Mouse (Mus musculus) lung, postnatal 14 days (tissue): ENCODE measurements at regions not wholly inside any gene's neighbourhood (a gene's known extent, or its start where the extent isn't known, plus 50 kb on each side); places are given as distances from the start of the nearest gene placed in this dataset.

Experiments
- DNase-seq: peaks from one replicate; pipeline ENCODE4 v3.0.0; 2021

GRCm38 (mm10) chr4:110125067-110125784 lies 147.4 kb downstream of the Dmrta2 start:
- no peak for DNase-seq

DNA sequence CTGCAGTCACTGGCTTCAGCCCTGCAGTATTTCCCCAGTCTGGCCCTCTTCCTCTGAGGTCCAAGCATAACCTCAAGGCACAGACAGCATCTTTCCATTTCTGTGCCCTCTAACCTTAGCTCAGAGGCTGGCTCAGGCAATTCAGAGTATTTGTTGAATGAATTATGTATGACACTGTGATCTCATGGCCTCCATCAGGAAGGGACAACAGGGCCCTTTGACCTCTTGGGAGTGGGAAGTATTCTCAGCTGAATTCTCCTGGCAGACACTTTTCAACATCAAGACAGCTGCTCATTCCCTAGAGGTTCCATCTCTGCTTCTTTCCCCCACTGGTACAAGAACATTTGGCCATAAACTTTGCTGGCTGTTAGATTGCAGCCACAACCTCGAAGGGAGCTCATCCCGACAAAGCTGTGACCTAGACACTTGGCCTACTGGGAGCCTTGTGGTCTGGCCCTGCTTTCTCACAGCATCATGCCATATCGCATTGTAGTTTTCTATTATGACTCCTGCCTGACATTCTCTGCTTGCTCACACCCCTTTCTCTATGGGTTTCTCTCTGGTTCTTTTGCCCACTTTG lies 150.2 kb downstream of the Dmrta2 start:
- no peak for DNase-seq

GRCm38 (mm10) chr4:110128918-110129317 lies 151.1 kb downstream of the Dmrta2 start:
- DNase-seq = peak; percentile 64

- DNase-seq = no peak
Observed at GRCm38 (mm10) chr4:110129518-110129917, 151.7 kb downstream of the Dmrta2 start.

DNA sequence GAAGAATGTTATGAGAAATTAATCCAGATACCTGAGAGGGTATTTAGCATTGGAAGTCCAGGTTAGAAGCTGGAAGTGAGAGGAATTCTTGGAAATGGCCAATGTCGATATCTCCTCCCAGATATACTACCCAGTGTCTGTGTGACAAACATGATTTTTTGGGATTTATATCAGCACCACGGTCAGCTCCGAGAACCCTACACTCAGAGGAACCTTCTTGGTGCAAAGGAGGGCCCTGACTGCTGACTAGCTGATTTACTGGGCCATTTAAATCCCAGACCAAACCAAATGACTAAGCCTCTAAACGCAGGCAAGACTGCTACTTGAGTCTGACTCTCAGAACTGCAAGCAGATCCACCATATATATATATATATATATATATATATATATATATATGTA lies 154.2 kb downstream of the Dmrta2 start:
- no peak for DNase-seq

DNA sequence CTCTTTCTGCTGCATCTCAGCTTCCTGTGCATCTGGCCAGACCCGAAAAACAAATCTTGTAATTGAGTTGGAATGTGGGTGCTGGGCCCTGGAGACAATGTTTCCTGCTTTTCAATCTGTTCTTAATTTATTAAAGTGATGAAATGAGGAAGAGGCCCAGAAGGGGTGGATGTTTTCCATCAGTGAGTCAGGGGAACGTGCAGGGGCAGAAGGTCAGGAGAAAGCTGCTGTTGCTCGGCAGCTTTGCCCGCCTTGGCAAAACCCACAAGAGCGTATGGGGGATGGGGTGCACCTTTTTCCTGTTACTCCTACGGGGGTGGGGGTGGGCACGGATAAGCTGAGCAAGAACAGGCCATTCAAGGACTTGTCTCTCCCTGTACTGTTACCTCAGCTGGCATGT lies 156.2 kb downstream of the Dmrta2 start:
- no peak for DNase-seq

- no peak for DNase-seq
Observed at GRCm38 (mm10) chr4:110145229-110145628, 167.4 kb downstream of the Dmrta2 start.

DNA sequence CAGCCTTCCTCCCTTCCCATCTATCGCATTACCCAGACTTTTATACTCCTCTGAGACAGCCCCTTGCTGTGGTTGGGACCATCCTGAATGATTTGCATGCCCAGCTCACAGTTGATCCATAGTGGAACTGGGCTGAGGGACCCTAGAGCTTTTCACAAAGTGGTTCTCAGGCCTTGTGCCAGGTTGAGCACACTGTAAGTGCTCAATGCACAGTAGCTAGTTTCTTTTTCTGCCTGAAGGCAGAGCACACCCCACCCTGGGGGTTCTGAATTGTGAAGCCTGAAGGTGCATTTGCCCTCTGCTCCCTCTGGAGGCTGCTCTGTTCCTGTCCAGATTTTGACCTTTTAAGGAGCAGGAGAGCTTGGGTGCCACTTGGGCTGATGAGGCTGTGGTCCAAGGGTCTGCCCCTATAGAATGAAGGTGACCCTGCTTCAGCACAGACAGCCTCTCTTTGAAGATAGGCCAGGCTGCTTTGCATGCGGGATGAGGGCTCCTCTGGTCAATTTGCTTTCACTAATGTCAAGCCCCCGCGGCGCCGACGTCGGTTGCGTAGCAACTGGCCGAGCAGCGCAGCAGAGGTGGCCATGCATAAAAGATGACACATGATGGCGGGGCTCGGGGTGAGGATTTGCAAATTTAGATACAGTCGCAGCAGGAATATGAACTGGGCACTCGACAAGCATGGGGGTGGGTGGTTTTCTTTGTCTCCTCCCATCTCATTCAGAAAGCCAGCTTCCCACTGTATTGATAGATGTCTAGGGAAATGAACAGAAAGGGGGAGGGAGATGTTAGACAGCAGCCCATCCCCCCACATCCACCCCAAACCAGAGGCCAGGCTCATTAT lies 174.5 kb downstream of the Dmrta2 start:
- no peak for DNase-seq
